19 mouse cellular contexts compared by ENCODE assay signal in the genomic region with DNA sequence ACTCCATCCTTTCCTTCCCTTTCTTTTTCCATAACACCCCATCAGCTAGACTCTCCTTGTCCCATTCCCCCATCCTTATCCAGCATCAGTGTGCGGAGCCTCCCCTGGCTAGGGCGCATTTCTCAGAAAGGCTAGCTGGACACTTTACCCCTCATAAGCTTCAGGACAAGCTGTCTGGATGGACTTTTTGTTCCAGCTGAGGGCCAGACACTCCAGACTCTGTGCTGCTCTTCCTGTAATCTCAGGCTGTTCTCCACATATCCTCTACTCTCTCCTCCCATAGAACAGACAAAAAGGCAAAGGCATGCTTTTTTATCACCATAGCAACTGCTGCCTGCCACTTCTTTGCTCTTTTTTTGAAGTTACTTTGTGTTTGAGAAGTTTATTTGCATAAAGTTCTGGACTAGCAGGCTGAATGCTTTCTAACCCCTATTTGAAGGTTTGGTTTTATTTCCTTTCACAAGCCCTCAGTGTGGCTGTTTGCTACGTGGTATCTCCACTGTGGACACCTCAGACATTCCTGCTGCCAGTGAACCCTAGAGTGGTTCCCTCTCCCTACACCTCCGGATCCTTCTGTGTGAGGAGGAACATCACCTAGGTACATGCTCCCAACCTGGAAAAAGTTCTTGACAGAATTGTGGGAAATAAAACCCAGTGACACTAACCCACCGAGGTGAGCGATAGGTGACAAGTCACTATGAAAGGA.
DNase-seq lines count a peak whose midpoint lies in the region; ATAC-seq lines count a peak whose summit lies in the region.
"Had no signal": no experiment of that assay in that cellular context is flagged by ENCODE, and none has a peak within 500 bp of the region (broad histone marks: within the 10 kb centered on the region; RNA-seq: fewer than 3 reads in every experiment).

No protein-coding gene starts in this region.

- no peaks in the 10 kb centered on the region for H3K4me1 ChIP-seq in limb, embryonic 11.5 days (ENCODE audit: control insufficient read depth, insufficient read depth, low read length)
- H3K4me1 ChIP-seq in limb, embryonic 10.5 days: peaks cover 4% of the 10 kb centered on the region
- peaks cover 8% of the 10 kb centered on the region; the same call in 1 of the 2 replicates for H3K4me1 ChIP-seq in hindbrain, embryonic 12.5 days
- H3K4me1 ChIP-seq in midbrain, embryonic 12.5 days: peaks cover 15% of the 10 kb centered on the region
- H3K4me1 ChIP-seq: heart, embryonic 13.5 days; kidney, embryonic 15.5 days; liver, embryonic 13.5 days had no signal

- DNase-seq in limb, embryonic 11.5 days (ENCODE audit: low spot score): no peak
- no peak for DNase-seq in limb, embryonic 10.5 days (ENCODE audit: low spot score)
- no peak for DNase-seq in yolk sac, embryonic 10.5 days (ENCODE audit: low spot score)
- DNase-seq in lung, adult 18-20 months: no peak
- no peak for DNase-seq in spleen, postnatal 10 days (ENCODE audit: low spot score in 2 of 2)
- DNase-seq: adrenal gland, postnatal 14 days; cerebellum, adult 8-10 months; heart, postnatal 36 days; left cerebral cortex, postnatal 4 days; liver, embryonic 13.5 days; thymus, postnatal 4 days had no signal

- H3K9me3 ChIP-seq in limb, embryonic 11.5 days (ENCODE audit: control insufficient read depth, low read length): no peaks in the 10 kb centered on the region
- H3K9me3 ChIP-seq in limb, embryonic 10.5 days (replicated peaks): no peaks in the 10 kb centered on the region
- H3K9me3 ChIP-seq in hindbrain, embryonic 12.5 days (replicated peaks): no peaks in the 10 kb centered on the region
- H3K9me3 ChIP-seq in midbrain, embryonic 12.5 days: no peaks in the 10 kb centered on the region
- H3K9me3 ChIP-seq: embryonic facial prominence, embryonic 12.5 days; heart, embryonic 13.5 days; kidney, embryonic 15.5 days; liver, embryonic 13.5 days had no signal

- 0 out of 2 replicates have a peak overlapping the region, but pooled peaks have one; percentile 15 for H3K27ac ChIP-seq in limb, embryonic 11.5 days (replicated peaks; ENCODE audit: low read depth, low read length)
- no peak overlapping the region for H3K27ac ChIP-seq in limb, embryonic 10.5 days
- H3K27ac ChIP-seq in hindbrain, embryonic 12.5 days: peak overlapping the region; percentile 37
- H3K27ac ChIP-seq in midbrain, embryonic 12.5 days (replicated peaks): peak overlapping the region; percentile 72
- H3K27ac ChIP-seq: embryonic facial prominence, embryonic 12.5 days; heart, embryonic 13.5 days; kidney, embryonic 15.5 days; liver, embryonic 13.5 days had no signal

- WGBS in limb, embryonic 11.5 days: 90% methylated on average over 6 of the region's 6 CpGs
- 93% methylated on average over 6 of the region's 6 CpGs for WGBS in limb, embryonic 10.5 days
- 73% methylated on average over 6 of the region's 6 CpGs for WGBS in hindbrain, embryonic 12.5 days
- WGBS in midbrain, embryonic 12.5 days: 61% methylated on average over 6 of the region's 6 CpGs

- H3K9ac ChIP-seq in limb, embryonic 11.5 days (ENCODE audit: low read length): no peak overlapping the region
- H3K9ac ChIP-seq in hindbrain, embryonic 12.5 days: no peak overlapping the region
- H3K9ac ChIP-seq in midbrain, embryonic 12.5 days (replicated peaks): no peak overlapping the region
- H3K9ac ChIP-seq: embryonic facial prominence, embryonic 12.5 days; heart, embryonic 13.5 days; kidney, embryonic 15.5 days; liver, embryonic 13.5 days had no signal

- H3K4me2 ChIP-seq in limb, embryonic 11.5 days (ENCODE audit: low read depth, severe bottlenecking): no peak overlapping the region
- no peak overlapping the region for H3K4me2 ChIP-seq in hindbrain, embryonic 12.5 days (replicated peaks)
- H3K4me2 ChIP-seq in midbrain, embryonic 12.5 days (replicated peaks): no peak overlapping the region
- H3K4me2 ChIP-seq: embryonic facial prominence, embryonic 12.5 days; heart, embryonic 13.5 days; kidney, embryonic 15.5 days; liver, embryonic 13.5 days had no signal

- H3K36me3 ChIP-seq in limb, embryonic 11.5 days (ENCODE audit: control insufficient read depth, insufficient read depth, low read length): no peaks in the 10 kb centered on the region
- H3K36me3 ChIP-seq in limb, embryonic 10.5 days: no peaks in the 10 kb centered on the region
- H3K36me3 ChIP-seq in hindbrain, embryonic 12.5 days: no peaks in the 10 kb centered on the region
- H3K36me3 ChIP-seq in midbrain, embryonic 12.5 days: no peaks in the 10 kb centered on the region
- H3K36me3 ChIP-seq: embryonic facial prominence, embryonic 12.5 days; heart, embryonic 13.5 days; kidney, embryonic 15.5 days; liver, embryonic 13.5 days had no signal

- no peak overlapping the region for H3K4me3 ChIP-seq in limb, embryonic 11.5 days (ENCODE audit: low read depth, low read length)
- no peak overlapping the region for H3K4me3 ChIP-seq in limb, embryonic 10.5 days
- H3K4me3 ChIP-seq in hindbrain, embryonic 12.5 days: no peak overlapping the region
- no peak overlapping the region for H3K4me3 ChIP-seq in midbrain, embryonic 12.5 days
- H3K4me3 ChIP-seq: embryonic facial prominence, embryonic 12.5 days; heart, embryonic 13.5 days; kidney, embryonic 15.5 days; liver, embryonic 13.5 days; myocyte had no signal

- no peak for ATAC-seq in limb, embryonic 11.5 days (ENCODE audit: insufficient number of reproducible peaks, low FRiP score, low TSS enrichment, low read depth)
- ATAC-seq in hindbrain, embryonic 12.5 days (ENCODE audit: low FRiP score): peak; percentile 80
- ATAC-seq in midbrain, embryonic 12.5 days (ENCODE audit: low FRiP score, low read depth): peak; percentile 76
- ATAC-seq: activated CD4-positive, CD25-positive, alpha-beta regulatory T cell, adult 4 months; intestine, embryonic 16.5 days had no signal

- no peaks in the 10 kb centered on the region for H3K27me3 ChIP-seq in limb, embryonic 11.5 days (ENCODE audit: control insufficient read depth, insufficient read depth, low read length)
- H3K27me3 ChIP-seq in limb, embryonic 10.5 days (ENCODE audit: low read depth, poor library complexity, severe bottlenecking): no peaks in the 10 kb centered on the region
- H3K27me3 ChIP-seq in hindbrain, embryonic 12.5 days: no peaks in the 10 kb centered on the region
- no peaks in the 10 kb centered on the region for H3K27me3 ChIP-seq in midbrain, embryonic 12.5 days
- H3K27me3 ChIP-seq: embryonic facial prominence, embryonic 12.5 days; kidney, embryonic 15.5 days; liver, embryonic 13.5 days had no signal
